Mouse (Mus musculus): Measurements from ENCODE around the gene Ubac2. TPM values are rescaled to one million over a fixed set of nuclear protein-coding genes. Genes with fewer than 3 reads are reported as not detected.

Ubac2 gene
- polyA plus RNA-seq, 1 experiment from 2014 or later = 51.1 TPM

- no peaks in the 10 kb centered on the region for H3K4me1 ChIP-seq (replicated peaks)
- no peak overlapping the region for H3K9ac ChIP-seq
- H3K27me3 ChIP-seq = no peaks in the 10 kb centered on the region
- no peak for ATAC-seq (ENCODE audit: low FRiP score, low read depth)
- H3K4me2 ChIP-seq = no peak overlapping the region
- no peaks in the 10 kb centered on the region; the same call in 1 of the 2 replicates for H3K36me3 ChIP-seq
- no peaks in the 10 kb centered on the region for H3K9me3 ChIP-seq
- no peak overlapping the region for H3K27ac ChIP-seq (replicated peaks)
- H3K4me3 ChIP-seq = no peak overlapping the region
Observed at GRCm38 (mm10) chr14:122003812-122004211, 125.4 kb downstream of the Ubac2 start.

DNA sequence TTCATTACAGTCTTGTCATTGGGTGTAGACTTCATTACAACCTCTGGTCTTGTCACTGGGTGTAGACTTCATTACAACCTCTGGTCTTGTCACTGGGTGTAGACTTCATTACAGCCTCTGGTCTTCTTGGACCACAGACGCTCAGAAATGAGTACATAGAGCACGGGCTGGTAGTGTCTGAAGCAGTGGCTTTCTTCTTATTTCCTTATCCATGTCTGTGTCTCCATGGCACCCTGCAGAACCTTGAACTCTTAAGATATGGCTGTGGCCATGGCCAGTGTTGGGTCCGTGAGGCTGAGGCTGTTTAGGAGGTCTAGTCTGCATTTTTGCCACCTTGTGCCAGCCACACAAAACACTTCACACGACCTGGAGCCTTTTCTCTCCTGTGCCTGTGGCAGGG lies 129.8 kb downstream of the Ubac2 start:
- no peak overlapping the region for H3K4me3 ChIP-seq
- H3K27me3 ChIP-seq = no peaks in the 10 kb centered on the region
- no peak for ATAC-seq (ENCODE audit: low FRiP score, low read depth)
- H3K4me1 ChIP-seq (replicated peaks) = no peaks in the 10 kb centered on the region
- H3K9ac ChIP-seq = no peak overlapping the region
- no peak overlapping the region for H3K27ac ChIP-seq (replicated peaks)
- no peak overlapping the region for H3K4me2 ChIP-seq
- H3K36me3 ChIP-seq = peaks cover 9% of the 10 kb centered on the region
- no peaks in the 10 kb centered on the region for H3K9me3 ChIP-seq
- WGBS = 92% methylated on average over 4 of the region's 4 CpGs

DNA sequence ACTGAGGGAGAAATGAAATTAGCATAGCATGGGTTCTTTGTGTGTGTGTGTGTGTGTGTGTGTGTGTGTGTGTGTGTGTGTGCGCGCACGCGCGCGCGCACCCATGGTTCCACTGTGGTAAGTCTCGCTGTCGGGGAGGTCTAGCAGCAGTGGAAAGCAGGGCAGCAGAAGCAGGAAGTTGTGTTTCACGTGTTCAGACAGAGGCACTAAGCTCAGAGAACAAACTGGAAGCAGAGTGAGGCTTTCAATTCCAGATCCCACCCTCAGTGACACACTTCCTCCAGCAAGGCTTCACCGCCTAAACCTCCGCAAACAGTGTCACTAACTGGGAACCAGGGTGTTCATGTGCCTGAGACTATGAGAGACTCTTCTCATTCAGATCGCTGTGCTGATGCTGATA lies 131.1 kb downstream of the Ubac2 start:
- no peaks in the 10 kb centered on the region for H3K27me3 ChIP-seq
- peaks cover 9% of the 10 kb centered on the region for H3K36me3 ChIP-seq
- no peak overlapping the region for H3K4me3 ChIP-seq
- no peak for ATAC-seq (ENCODE audit: low FRiP score, low read depth)
- H3K4me1 ChIP-seq (replicated peaks) = no peaks in the 10 kb centered on the region
- WGBS = 96% methylated on average over 13 of the region's 13 CpGs
- no peak overlapping the region for H3K9ac ChIP-seq
- H3K27ac ChIP-seq (replicated peaks) = no peak overlapping the region
- no peaks in the 10 kb centered on the region for H3K9me3 ChIP-seq
- H3K4me2 ChIP-seq = no peak overlapping the region

- Histone ChIP-seq H3K9ac (no peak overlapping the region), H3K27ac (replicated peaks) (0 out of 2 replicates have a peak overlapping the region, but pooled peaks have one; percentile 35), H3K4me2 (no peak overlapping the region), H3K36me3 (peaks cover 9% of the 10 kb centered on the region), H3K4me1 (replicated peaks) (no peaks in the 10 kb centered on the region), H3K9me3 (no peaks in the 10 kb centered on the region), H3K4me3 (no peak overlapping the region), H3K27me3 (no peaks in the 10 kb centered on the region)
- ATAC-seq (ENCODE audit: low FRiP score, low read depth) = no peak
- WGBS = 81% methylated on average over 7 of the region's 7 CpGs
Observed at GRCm38 (mm10) chr14:122010301-122010700, 131.9 kb downstream of the Ubac2 start.

GRCm38 (mm10) chr14:122011768-122012167 lies 133.3 kb downstream of the Ubac2 start:
- Histone ChIP-seq H3K9me3 (no peaks in the 10 kb centered on the region), H3K4me2 (no peak overlapping the region), H3K9ac (no peak overlapping the region), H3K27ac (replicated peaks) (no peak overlapping the region), H3K27me3 (no peaks in the 10 kb centered on the region), H3K4me3 (no peak overlapping the region), H3K36me3 (peaks cover 9% of the 10 kb centered on the region), H3K4me1 (replicated peaks) (no peaks in the 10 kb centered on the region)
- ATAC-seq (ENCODE audit: low FRiP score, low read depth) = no peak
- 96% methylated on average over 8 of the region's 8 CpGs for WGBS

DNA sequence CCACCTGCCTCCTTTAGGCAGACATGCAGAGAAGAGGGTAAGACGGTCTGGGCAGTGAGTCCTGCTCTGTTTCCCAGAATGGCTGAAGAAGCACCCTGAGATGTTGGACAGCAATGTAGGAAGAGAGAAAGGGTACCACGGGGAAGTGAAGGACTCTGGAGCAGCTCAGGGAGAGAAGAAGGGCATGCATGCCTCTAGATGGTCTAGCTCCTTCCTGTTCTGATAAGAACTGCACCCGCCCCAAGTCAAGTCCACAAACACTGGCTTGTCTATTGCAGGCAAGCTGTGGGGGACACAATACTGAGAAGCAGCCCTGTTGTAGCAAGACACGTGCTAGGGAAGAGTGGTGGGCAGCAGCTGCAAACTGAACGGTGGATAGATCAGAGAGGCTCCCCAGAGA lies 133.8 kb downstream of the Ubac2 start:
- Histone ChIP-seq H3K4me1 (replicated peaks) (no peaks in the 10 kb centered on the region), H3K4me3 (no peak overlapping the region), H3K36me3 (peaks cover 9% of the 10 kb centered on the region), H3K27ac (replicated peaks) (no peak overlapping the region), H3K4me2 (no peak overlapping the region), H3K9ac (no peak overlapping the region), H3K27me3 (no peaks in the 10 kb centered on the region), H3K9me3 (no peaks in the 10 kb centered on the region)
- 82% methylated on average over 5 of the region's 5 CpGs for WGBS
- ATAC-seq (ENCODE audit: low FRiP score, low read depth) = no peak

GRCm38 (mm10) chr14:122012814-122013213 lies 134.4 kb downstream of the Ubac2 start:
- Histone ChIP-seq H3K9me3 (no peaks in the 10 kb centered on the region), H3K27ac (replicated peaks) (no peak overlapping the region), H3K4me2 (no peak overlapping the region), H3K4me3 (no peak overlapping the region), H3K36me3 (peaks cover 9% of the 10 kb centered on the region), H3K9ac (no peak overlapping the region), H3K4me1 (replicated peaks) (no peaks in the 10 kb centered on the region), H3K27me3 (no peaks in the 10 kb centered on the region)
- WGBS = 82% methylated on average over 13 of the region's 13 CpGs
- no peak for ATAC-seq (ENCODE audit: low FRiP score, low read depth)

GRCm38 (mm10) chr14:122013417-122013951 lies 135.1 kb downstream of the Ubac2 start:
- 87% methylated on average over 14 of the region's 14 CpGs for WGBS
- peaks cover 9% of the 10 kb centered on the region for H3K36me3 ChIP-seq

DNA sequence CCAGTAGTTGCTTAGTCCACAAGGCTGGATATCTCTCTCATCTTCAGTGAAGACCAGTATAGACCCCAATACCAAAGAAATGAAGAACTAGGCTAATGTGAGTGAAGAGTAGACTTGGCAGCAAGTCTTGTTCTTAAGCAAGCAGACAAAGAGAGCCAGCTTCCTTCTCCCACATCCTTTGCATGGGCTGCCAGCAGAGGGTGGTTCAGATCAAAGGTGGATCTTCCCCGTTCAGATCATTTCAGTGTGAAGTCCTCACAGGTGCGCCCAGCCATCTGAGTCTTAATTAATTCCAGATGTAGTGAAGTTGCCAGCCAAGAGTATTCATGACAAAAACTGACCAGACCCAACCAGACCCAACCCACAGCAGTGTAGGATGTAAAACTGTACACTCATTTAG lies 139.5 kb downstream of the Ubac2 start:
- 89% methylated on average over 2 of the region's 2 CpGs for WGBS
- H3K9ac ChIP-seq = no peak overlapping the region
- ATAC-seq (ENCODE audit: low FRiP score, low read depth) = no peak
- H3K4me1 ChIP-seq (replicated peaks) = no peaks in the 10 kb centered on the region
- no peak overlapping the region for H3K4me2 ChIP-seq
- H3K27me3 ChIP-seq = no peaks in the 10 kb centered on the region
- no peak overlapping the region for H3K27ac ChIP-seq (replicated peaks)
- peaks cover 4% of the 10 kb centered on the region; the same call in 1 of the 2 replicates for H3K36me3 ChIP-seq
- no peaks in the 10 kb centered on the region for H3K9me3 ChIP-seq
- H3K4me3 ChIP-seq = no peak overlapping the region

More at GRCm38 (mm10) chr14:122013417-122013951, 135.1 kb downstream of the Ubac2 start:
- no peak overlapping the region for H3K4me2 ChIP-seq
- H3K4me1 ChIP-seq (replicated peaks) = no peaks in the 10 kb centered on the region
- no peak overlapping the region for H3K4me3 ChIP-seq
- no peaks in the 10 kb centered on the region for H3K27me3 ChIP-seq
- H3K27ac ChIP-seq (replicated peaks) = no peak overlapping the region
- H3K9ac ChIP-seq = no peak overlapping the region
- H3K9me3 ChIP-seq = no peaks in the 10 kb centered on the region
- no peak for ATAC-seq (ENCODE audit: low FRiP score, low read depth)

DNA sequence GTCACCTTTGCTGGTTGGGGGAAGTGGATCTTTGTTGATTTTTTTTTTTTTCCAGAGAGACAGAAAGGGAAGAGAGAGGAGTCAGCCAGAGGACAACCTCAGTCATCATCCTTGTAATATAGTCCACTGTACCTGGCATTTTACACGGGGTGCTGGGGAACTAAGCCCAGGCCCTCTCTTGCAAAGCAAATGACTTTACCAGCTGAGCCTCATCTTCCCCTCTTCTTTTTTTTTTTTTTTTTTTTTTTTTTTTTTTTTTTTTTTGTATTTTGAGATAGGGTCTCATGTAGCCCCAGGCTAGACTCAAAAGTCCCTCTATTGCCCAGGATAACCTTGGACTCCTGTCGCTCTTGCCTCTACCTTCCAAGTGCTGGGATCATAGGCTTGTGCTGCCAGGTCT lies 141.0 kb downstream of the Ubac2 start:
- 97% methylated on average over 2 of the region's 2 CpGs for WGBS
- Histone ChIP-seq H3K4me3 (no peak overlapping the region), H3K27me3 (no peaks in the 10 kb centered on the region), H3K36me3 (peaks cover 4% of the 10 kb centered on the region; the same call in 1 of the 2 replicates), H3K4me1 (replicated peaks) (no peaks in the 10 kb centered on the region), H3K4me2 (no peak overlapping the region), H3K9me3 (no peaks in the 10 kb centered on the region), H3K9ac (no peak overlapping the region), H3K27ac (replicated peaks) (no peak overlapping the region)
- no peak for ATAC-seq (ENCODE audit: low FRiP score, low read depth)

DNA sequence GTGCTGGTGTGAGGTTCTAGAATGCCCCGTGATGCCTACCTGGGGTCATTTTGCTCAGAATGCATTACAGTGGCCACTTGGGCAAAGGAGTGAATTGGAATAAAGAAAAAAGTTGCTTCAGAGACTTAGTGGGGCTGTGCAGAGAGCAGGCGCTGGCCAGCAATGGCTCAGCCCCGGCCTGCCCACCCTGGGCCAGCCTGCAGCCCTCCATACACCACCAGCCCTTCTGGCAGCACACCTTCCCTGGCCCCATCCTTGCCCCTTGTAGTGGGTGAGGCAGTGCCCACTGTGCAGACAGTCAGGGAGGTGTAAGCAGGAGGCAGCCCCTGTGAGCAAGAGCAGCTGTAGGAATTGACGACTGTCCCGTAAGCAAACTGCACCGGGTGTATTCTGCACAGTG lies 142.1 kb downstream of the Ubac2 start:
- ATAC-seq (ENCODE audit: low FRiP score, low read depth) = no peak
- no peaks in the 10 kb centered on the region for H3K27me3 ChIP-seq
- no peak overlapping the region for H3K27ac ChIP-seq (replicated peaks)
- H3K9me3 ChIP-seq = no peaks in the 10 kb centered on the region
- peaks cover 4% of the 10 kb centered on the region; the same call in 1 of the 2 replicates for H3K36me3 ChIP-seq
- H3K4me3 ChIP-seq = no peak overlapping the region
- no peak overlapping the region for H3K9ac ChIP-seq
- 96% methylated on average over 6 of the region's 6 CpGs for WGBS
- no peak overlapping the region for H3K4me2 ChIP-seq
- H3K4me1 ChIP-seq (replicated peaks) = no peaks in the 10 kb centered on the region

DNA sequence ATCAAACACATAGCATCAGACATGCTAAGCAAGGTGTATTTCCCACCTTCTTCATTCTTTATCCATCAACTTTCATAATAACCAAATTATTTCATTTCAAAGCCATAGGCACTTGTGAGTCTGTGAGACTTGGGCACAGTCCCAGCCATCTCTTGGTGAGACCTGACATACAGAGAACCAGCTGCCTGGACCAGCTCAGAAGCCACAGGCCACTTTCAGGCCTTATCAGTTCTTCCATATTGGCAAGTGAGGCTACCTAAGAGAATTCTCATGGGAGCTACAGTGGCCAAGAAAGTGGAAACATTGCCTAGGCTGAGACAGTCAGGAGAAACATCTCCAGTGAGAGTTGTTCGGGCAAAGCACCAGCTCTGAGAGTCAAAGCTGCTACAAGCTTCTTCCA lies 144.6 kb downstream of the Ubac2 start:
- no peaks in the 10 kb centered on the region for H3K27me3 ChIP-seq
- no peak overlapping the region for H3K4me3 ChIP-seq
- WGBS = 100% methylated on average over 1 of the region's 1 CpGs
- H3K9ac ChIP-seq = no peak overlapping the region
- H3K27ac ChIP-seq (replicated peaks) = no peak overlapping the region
- no peaks in the 10 kb centered on the region for H3K4me1 ChIP-seq (replicated peaks)
- H3K36me3 ChIP-seq = peaks cover 4% of the 10 kb centered on the region; the same call in 1 of the 2 replicates
- H3K4me2 ChIP-seq = no peak overlapping the region
- no peaks in the 10 kb centered on the region for H3K9me3 ChIP-seq
- ATAC-seq (ENCODE audit: low FRiP score, low read depth) = no peak

DNA sequence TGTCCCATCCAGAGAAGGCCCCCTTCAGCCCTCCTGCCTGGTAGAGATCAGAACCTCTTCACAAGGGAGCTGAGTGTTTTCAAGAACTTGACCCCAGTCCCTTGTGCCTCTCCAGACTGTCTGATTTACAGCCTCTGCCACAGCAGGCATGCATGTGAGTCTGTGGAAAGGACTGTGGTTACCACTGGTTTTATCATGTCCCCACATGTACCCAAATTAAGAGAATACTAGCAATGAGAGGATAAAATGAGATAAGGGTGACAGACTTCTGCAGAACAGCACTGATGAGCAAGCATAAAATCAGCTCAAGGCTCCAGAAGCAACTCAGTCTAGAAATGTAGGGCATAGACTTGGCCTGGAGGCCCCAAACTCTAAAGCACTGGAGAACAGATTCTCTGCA lies 145.5 kb downstream of the Ubac2 start:
- peaks cover 4% of the 10 kb centered on the region; the same call in 1 of the 2 replicates for H3K36me3 ChIP-seq
- no peaks in the 10 kb centered on the region for H3K27me3 ChIP-seq
- no peak overlapping the region for H3K4me2 ChIP-seq
- ATAC-seq (ENCODE audit: low FRiP score, low read depth) = no peak
- no peaks in the 10 kb centered on the region for H3K4me1 ChIP-seq (replicated peaks)
- no peak overlapping the region for H3K4me3 ChIP-seq
- H3K27ac ChIP-seq (replicated peaks) = no peak overlapping the region
- H3K9me3 ChIP-seq = no peaks in the 10 kb centered on the region
- no peak overlapping the region for H3K9ac ChIP-seq

Measured in hindbrain, embryonic 15.5 days (tissue).